Mouse (Mus musculus) heart, embryonic 10.5 days (tissue): Measurements from ENCODE around the gene Ssbp3. TPM values are rescaled to one million over a fixed set of nuclear protein-coding genes. Genes with fewer than 3 reads are reported as not detected.

Source experiments
- DNase-seq: peaks from one replicate; pipeline ENCODE4 v3.0.0-alpha.2; 2017; ENCODE audit warnings: low spot score
- H3K27ac ChIP-seq: fragments of 300-500 bp; sonication (generic); 2 replicates; pipeline ENCODE4 v1.5.1; 2016; ENCODE audit warnings: mild to moderate bottlenecking
- H3K27me3 ChIP-seq: fragments of 300-500 bp; sonication (generic); 2 replicates; pipeline ENCODE4 v1.6.1; 2016; ENCODE audit warnings: mild to moderate bottlenecking; ENCODE audit not compliant: poor library complexity, insufficient read depth, severe bottlenecking
- H3K36me3 ChIP-seq: fragments of 300-500 bp; sonication (generic); 2 replicates; pipeline ENCODE4 v1.6.1; 2016; ENCODE audit warnings: mild to moderate bottlenecking, moderate library complexity
- H3K4me1 ChIP-seq: fragments of 300-500 bp; sonication (generic); 2 replicates; pipeline ENCODE4 v1.6.1; 2016; ENCODE audit warnings: mild to moderate bottlenecking
- H3K4me3 ChIP-seq: fragments of 300-500 bp; sonication (generic); 2 replicates; pipeline ENCODE4 v1.5.1; 2016; ENCODE audit warnings: mild to moderate bottlenecking, moderate library complexity
- H3K9me3 ChIP-seq: fragments of 300-500 bp; sonication (generic); 2 replicates; pipeline ENCODE4 v1.6.1; 2016; ENCODE audit warnings: mild to moderate bottlenecking, moderate library complexity
- WGBS: fragments of 180-500 bp; shearing (Covaris S2); methylation state at CpG from one replicate; pipeline ENCODE4 v1.1.7; 2016; 5-methylcytosine and 5-hydroxymethylcytosine counted together
- polyA plus RNA-seq: library from polyadenylated mRNA; unstranded; fragments of >200 nt; fragmentation: Nextera tagmentation; extraction: Ambion mirVana; gene quantifications from 2 replicates; pipeline ENCODE4 v1.2.1, GENCODE M21; 2016

The Ssbp3 gene
- polyA plus RNA-seq, 1 experiment from 2014 or later: 139 TPM

GRCm38 (mm10) chr4:106883149-106883548, 27.4 kb upstream of the Ssbp3 start:
- no peak overlapping the region for H3K4me3 ChIP-seq
- H3K4me1 ChIP-seq: no peaks in the 10 kb centered on the region
- DNase-seq: no peak
- H3K27ac ChIP-seq: no peak overlapping the region
- 71% methylated on average over 2 of the region's 2 CpGs for WGBS
- no peaks in the 10 kb centered on the region for H3K9me3 ChIP-seq
- H3K27me3 ChIP-seq: no peaks in the 10 kb centered on the region
- H3K36me3 ChIP-seq: no peaks in the 10 kb centered on the region

- H3K36me3 ChIP-seq: no peaks in the 10 kb centered on the region
- no peak overlapping the region for H3K4me3 ChIP-seq
- H3K27ac ChIP-seq: no peak overlapping the region
- H3K27me3 ChIP-seq: no peaks in the 10 kb centered on the region
- 73% methylated on average over 10 of the region's 10 CpGs for WGBS
- no peaks in the 10 kb centered on the region for H3K4me1 ChIP-seq
- no peak for DNase-seq
- no peaks in the 10 kb centered on the region for H3K9me3 ChIP-seq
Measured at GRCm38 (mm10) chr4:106886307-106887085, 24.0 kb upstream of the Ssbp3 start.

DNA sequence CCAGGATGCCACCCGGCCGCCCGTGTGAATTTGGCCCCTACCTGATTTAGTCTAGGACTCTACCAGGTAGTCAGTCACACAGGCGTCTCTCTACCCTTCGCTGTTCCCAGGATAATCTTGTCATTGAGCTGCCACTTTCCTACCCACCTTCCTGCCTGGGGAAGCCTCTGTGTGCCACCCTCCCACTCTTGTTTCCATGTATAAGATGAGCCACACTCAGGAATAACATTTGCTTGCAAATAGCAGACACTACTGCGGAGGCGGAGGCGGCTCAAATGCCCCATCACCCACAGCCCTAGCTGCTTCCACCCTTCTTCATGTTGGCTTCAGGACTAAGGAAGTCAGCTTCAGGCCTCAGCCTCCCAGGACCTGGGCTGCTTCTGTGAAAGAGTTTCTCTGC, 14.4 kb upstream of the Ssbp3 start:
- no peaks in the 10 kb centered on the region for H3K9me3 ChIP-seq
- H3K4me1 ChIP-seq: peaks cover 19% of the 10 kb centered on the region
- no peaks in the 10 kb centered on the region for H3K36me3 ChIP-seq
- H3K4me3 ChIP-seq: no peak overlapping the region
- H3K27me3 ChIP-seq: peaks cover 24% of the 10 kb centered on the region
- 0 out of 2 replicates have a peak overlapping the region, but pooled peaks have one; percentile 36 for H3K27ac ChIP-seq
- no peak for DNase-seq
- WGBS: 67% methylated on average over 8 of the region's 8 CpGs

DNA sequence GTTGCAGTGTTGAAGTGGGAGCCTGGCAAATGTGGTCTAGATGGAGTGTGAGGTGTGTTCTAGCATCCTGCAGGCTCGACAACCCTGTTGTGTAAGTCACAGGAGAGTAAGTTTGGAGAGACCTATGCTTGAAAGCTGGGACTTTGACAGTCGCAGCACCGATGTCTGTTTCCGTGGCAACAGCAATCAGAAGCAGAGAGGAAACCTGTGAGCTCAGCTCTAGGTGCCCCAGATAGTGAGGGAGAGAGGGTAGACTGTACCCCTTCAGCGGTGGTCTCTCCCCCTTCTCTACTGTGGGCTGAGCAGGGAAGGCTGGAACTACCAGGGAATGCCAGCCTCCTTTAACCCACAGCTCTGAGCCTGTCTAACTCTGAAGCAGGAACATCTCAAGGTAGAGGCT, 11.6 kb upstream of the Ssbp3 start:
- no peaks in the 10 kb centered on the region for H3K9me3 ChIP-seq
- no peaks in the 10 kb centered on the region for H3K36me3 ChIP-seq
- no peak overlapping the region for H3K27ac ChIP-seq
- H3K4me3 ChIP-seq: no peak overlapping the region
- no peak for DNase-seq
- H3K4me1 ChIP-seq: peaks cover 19% of the 10 kb centered on the region
- H3K27me3 ChIP-seq: peaks cover 28% of the 10 kb centered on the region
- 62% methylated on average over 5 of the region's 5 CpGs for WGBS

- Histone ChIP-seq H3K4me3 (no peak overlapping the region), H3K27ac (no peak overlapping the region), H3K4me1 (peaks cover 19% of the 10 kb centered on the region), H3K9me3 (no peaks in the 10 kb centered on the region), H3K27me3 (peaks cover 28% of the 10 kb centered on the region), H3K36me3 (no peaks in the 10 kb centered on the region)
- DNase-seq: no peak
- 83% methylated on average over 3 of the region's 3 CpGs for WGBS
Measured at GRCm38 (mm10) chr4:106899471-106899870, 11.0 kb upstream of the Ssbp3 start.

DNA sequence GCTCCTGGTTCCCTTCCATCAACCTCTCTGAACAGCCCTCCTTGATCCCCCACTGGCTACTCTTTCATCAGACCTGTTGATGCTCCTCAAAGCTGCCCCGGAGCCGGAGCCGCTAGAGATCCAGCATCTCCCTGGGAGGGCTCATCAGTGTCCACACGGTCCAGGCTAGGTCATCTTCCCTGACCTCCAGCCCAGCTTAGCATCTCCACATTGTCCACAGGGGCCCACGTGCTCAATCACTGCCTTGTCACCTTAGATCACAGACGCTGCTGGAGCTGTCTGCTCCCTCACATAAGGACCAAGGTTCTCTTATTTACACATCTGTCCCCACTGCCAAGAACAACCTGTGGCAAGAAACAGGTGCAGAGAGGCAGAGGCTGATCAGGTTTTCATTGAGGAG, 9.8 kb upstream of the Ssbp3 start:
- Histone ChIP-seq H3K36me3 (no peaks in the 10 kb centered on the region), H3K27me3 (peaks cover 28% of the 10 kb centered on the region), H3K27ac (no peak overlapping the region), H3K4me1 (peaks cover 24% of the 10 kb centered on the region), H3K9me3 (no peaks in the 10 kb centered on the region), H3K4me3 (no peak overlapping the region)
- WGBS: 39% methylated on average over 6 of the region's 6 CpGs
- DNase-seq: no peak

- H3K27me3 ChIP-seq: peaks cover 28% of the 10 kb centered on the region
Measured at GRCm38 (mm10) chr4:106901610-106902009, 8.9 kb upstream of the Ssbp3 start.

GRCm38 (mm10) chr4:106902157-106902556, 8.3 kb upstream of the Ssbp3 start:
- peaks cover 22% of the 10 kb centered on the region for H3K4me1 ChIP-seq
- DNase-seq: no peak
- H3K27ac ChIP-seq: no peak overlapping the region
- no peaks in the 10 kb centered on the region for H3K9me3 ChIP-seq
- H3K4me3 ChIP-seq: no peak overlapping the region
- WGBS: 65% methylated on average over 8 of the region's 8 CpGs
- peaks cover 25% of the 10 kb centered on the region for H3K27me3 ChIP-seq
- H3K36me3 ChIP-seq: no peaks in the 10 kb centered on the region

More at GRCm38 (mm10) chr4:106901610-106902009, 8.9 kb upstream of the Ssbp3 start:
- Histone ChIP-seq H3K4me3 (no peak overlapping the region), H3K36me3 (no peaks in the 10 kb centered on the region), H3K4me1 (peaks cover 19% of the 10 kb centered on the region), H3K27ac (no peak overlapping the region), H3K9me3 (no peaks in the 10 kb centered on the region)
- DNase-seq: no peak
- 77% methylated on average over 3 of the region's 3 CpGs for WGBS

DNA sequence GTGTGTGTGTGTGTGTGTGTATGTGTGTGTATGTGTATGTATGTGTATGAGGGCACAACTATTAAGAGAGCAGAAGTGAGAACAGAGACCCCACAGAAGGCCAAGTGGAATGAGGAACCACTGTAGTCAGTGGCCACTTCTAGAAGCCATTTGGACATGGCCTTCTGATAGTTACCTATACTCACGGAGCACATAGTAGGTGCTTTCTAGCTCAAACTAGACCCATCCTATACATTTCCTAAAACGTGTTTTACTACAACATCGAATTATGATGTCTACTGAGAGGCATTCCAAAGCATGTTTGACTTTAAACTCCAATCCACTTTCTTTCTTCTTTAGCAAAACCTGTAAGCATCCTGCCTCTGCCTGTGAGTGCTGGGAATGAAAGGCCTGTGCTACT, 4.6 kb upstream of the Ssbp3 start:
- no peaks in the 10 kb centered on the region for H3K36me3 ChIP-seq
- H3K27me3 ChIP-seq: 0 out of 2 replicates have a peak, but pooled peaks cover 4% of the 10 kb centered on the region
- H3K27ac ChIP-seq: no peak overlapping the region
- no peak for DNase-seq
- 90% methylated on average over 3 of the region's 3 CpGs for WGBS
- peaks cover 42% of the 10 kb centered on the region for H3K4me1 ChIP-seq
- no peak overlapping the region for H3K4me3 ChIP-seq
- no peaks in the 10 kb centered on the region for H3K9me3 ChIP-seq

DNA sequence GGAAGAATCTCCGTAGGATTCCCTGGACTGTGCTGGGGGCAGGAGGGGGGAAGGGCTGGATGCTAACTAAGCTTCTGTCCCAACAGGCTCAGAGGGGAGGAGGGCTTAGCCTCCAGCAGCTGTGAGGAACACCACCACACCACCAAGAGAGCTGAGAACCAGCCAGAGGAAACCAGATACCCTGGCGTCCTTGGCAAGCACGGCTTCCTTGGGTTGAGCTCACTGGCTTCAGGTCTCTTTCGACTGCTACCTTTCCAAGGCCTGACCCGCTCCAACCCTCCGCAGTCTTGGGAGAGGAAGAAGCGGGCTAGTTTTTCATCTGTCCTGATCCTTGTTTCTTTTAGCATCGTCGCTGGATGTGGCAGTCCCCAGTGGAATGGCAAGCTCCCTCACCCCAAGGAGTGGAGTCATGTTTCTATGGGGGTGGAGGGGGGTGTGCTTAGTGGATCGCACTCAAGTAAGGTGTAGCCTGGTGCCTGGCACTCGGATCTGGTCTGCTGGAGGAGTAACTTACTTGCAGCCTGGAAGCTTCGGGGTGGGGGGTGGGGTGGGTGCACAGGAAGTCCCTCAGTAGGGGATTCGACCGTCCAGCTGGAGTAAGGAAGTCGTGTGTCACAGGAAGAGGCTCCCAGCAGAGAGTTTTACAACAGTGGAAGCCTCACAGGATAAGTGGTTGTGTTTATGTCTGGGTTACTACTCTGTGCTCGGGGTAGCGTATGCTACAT, 2.6 kb upstream of the Ssbp3 start:
- 3% methylated on average over 17 of the region's 17 CpGs for WGBS
- peak; percentile 83 for DNase-seq
- 0 out of 2 replicates have a peak, but pooled peaks cover under 1% of the 10 kb centered on the region for H3K36me3 ChIP-seq
- peaks cover 56% of the 10 kb centered on the region for H3K4me1 ChIP-seq
- peak overlapping the region; percentile 100 for H3K4me3 ChIP-seq
- H3K27ac ChIP-seq: peak overlapping the region; percentile 99
- no peaks in the 10 kb centered on the region for H3K9me3 ChIP-seq
- no peaks in the 10 kb centered on the region for H3K27me3 ChIP-seq

- peaks cover 62% of the 10 kb centered on the region for H3K4me1 ChIP-seq
- H3K4me3 ChIP-seq: peak overlapping the region; percentile 100
- 10% methylated on average over 3 of the region's 3 CpGs for WGBS
- H3K9me3 ChIP-seq: no peaks in the 10 kb centered on the region
- peaks cover 6% of the 10 kb centered on the region; the same call in 1 of the 2 replicates for H3K36me3 ChIP-seq
- no peaks in the 10 kb centered on the region for H3K27me3 ChIP-seq
- H3K27ac ChIP-seq: peak overlapping the region; percentile 99
- peak; percentile 91 for DNase-seq
Measured at GRCm38 (mm10) chr4:106908426-106908809, 2.1 kb upstream of the Ssbp3 start.

DNA sequence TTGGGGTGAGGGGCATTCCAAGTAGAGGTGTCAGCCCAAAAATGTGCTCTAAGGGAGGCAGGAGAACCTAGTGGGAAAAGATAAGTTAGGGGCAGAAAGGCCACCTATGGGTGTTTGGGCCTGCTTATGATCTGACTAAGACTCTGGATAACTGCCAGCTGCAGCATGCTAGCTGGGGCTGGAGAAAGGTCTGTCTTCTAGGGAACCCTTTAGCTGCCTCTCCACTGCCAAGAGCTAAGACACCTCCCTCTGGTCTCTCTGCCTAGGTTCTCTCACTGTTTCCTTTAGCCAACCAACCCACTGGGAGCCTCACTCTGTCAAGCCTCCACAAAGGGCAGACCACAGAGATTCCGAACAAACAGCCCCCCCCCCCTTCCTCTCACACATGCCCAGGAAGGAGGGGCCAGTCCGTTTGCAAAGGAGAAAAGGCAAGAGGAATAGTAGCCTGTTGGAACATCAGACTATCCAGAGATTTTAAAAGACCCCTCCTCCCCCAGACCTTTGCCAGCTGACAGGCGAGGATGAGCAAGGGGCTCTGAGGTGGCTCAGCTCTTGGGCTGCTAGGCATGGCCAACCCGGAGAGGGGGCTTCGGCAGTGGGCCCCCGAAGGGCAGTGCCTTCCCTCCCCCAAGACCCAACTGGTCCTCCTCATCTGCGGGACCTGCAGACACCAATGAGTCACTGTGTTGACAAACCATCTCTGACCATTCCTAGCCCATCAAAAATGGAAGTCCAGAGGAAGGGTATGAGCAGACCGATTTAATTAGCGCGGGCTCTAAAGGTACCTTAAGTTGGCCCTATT, 1.4 kb upstream of the Ssbp3 start:
- peak; percentile 86 for DNase-seq
- 5% methylated on average over 10 of the region's 10 CpGs for WGBS
- H3K4me1 ChIP-seq: peaks cover 69% of the 10 kb centered on the region
- H3K27me3 ChIP-seq: no peaks in the 10 kb centered on the region
- H3K4me3 ChIP-seq: peak overlapping the region; percentile 100
- H3K27ac ChIP-seq: peak overlapping the region; percentile 99
- no peaks in the 10 kb centered on the region for H3K9me3 ChIP-seq
- H3K36me3 ChIP-seq: peaks cover 12% of the 10 kb centered on the region; the same call in 1 of the 2 replicates
